Mouse (Mus musculus) layer of hippocampus, postnatal 25 days (tissue): Measurements from ENCODE around the gene Cnn1. TPM values are rescaled to one million over a fixed set of nuclear protein-coding genes. Genes with fewer than 3 reads are reported as not detected.
A peak's percentile ranks its signal among the peaks of the same experiment; 100 is the strongest.

ENCODE experiments used
- DNase-seq, 2 experiments: peaks; one replicate each; pipeline ENCODE4 v3.0.0; 2022; ENCODE audit warnings: mixed read lengths in 2 of 2, low spot score in 1 of 2; ENCODE audit errors: extremely low spot score in 1 of 2
- microRNA-seq, 2 experiments: library from miRNA; unstranded; fragments of <30 nt; microRNA quantifications; one replicate each; pipeline ENCODE4 v1.2.0; 2021
- total RNA-seq, 2 experiments: library from RNA; stranded (reverse); gene quantifications; 2 replicates each; pipeline ENCODE4 v1.2.3; 2021

Gene Cnn1
- total RNA-seq, 2 experiments from 2014 or later, result 0.32 to 1.2 TPM

- DNase-seq, result no peak
Measured at GRCm38 (mm10) chr9:22153810-22154209, 54.8 kb downstream of the Cnn1 start.

- peak; percentile 33 to 67 for DNase-seq
Measured at GRCm38 (mm10) chr9:22155614-22156013, 56.6 kb downstream of the Cnn1 start.

GRCm38 (mm10) chr9:22156497-22157245, 57.7 kb downstream of the Cnn1 start, which contains the start of gene Pigyl:
Pigyl (plus strand) TSS chr9:22156846.
- DNase-seq, result peak; percentile 93

- peak in 1 of 2 experiments; percentile 8 for DNase-seq
Measured at GRCm38 (mm10) chr9:22157516-22158265, 58.7 kb downstream of the Cnn1 start.

Small RNA genes lying within 50 kb of the gene (microRNA-seq; reads per million reads assigned to microRNA genes)
- gene Mir7084, result 0 to 0.40 reads per million in 2 experiments

Other genes starting within 250 kb of the Cnn1 start
- gene Dock6, start 246.6 kb upstream of the Cnn1 start, total RNA-seq, result 10 to 100 TPM; 13.1 to 18.4 TPM
- 10 to 100 TPM; 19.5 to 24.0 TPM for gene Rab3d, start 181.0 kb upstream of the Cnn1 start, total RNA-seq
- 10 to 100 TPM; 13.2 to 18.5 TPM for gene Ccdc159, start 171.7 kb upstream of the Cnn1 start, total RNA-seq
- 10 to 100 TPM; 40.2 to 45.0 TPM for gene Tmem205, start 171.7 kb upstream of the Cnn1 start, total RNA-seq
- gene Plppr2, start 162.2 kb upstream of the Cnn1 start, total RNA-seq, result 100 to 1,000 TPM; 334 to 345 TPM
- 10 to 100 TPM; 14.7 to 16.0 TPM for gene Swsap1, start 143.5 kb upstream of the Cnn1 start, total RNA-seq
- 1 to 10 TPM; 7.3 to 9.5 TPM for gene Epor, start 135.7 kb upstream of the Cnn1 start, total RNA-seq
- gene Rgl3, start 109.8 kb upstream of the Cnn1 start, total RNA-seq, result 1 to 10 TPM; 1.5 to 1.9 TPM
- gene Ccdc151, start 96.6 kb upstream of the Cnn1 start, total RNA-seq, result 1 to 10 TPM; 7.0 to 7.6 TPM
- gene Prkcsh, start 96.4 kb upstream of the Cnn1 start, total RNA-seq, result 100 to 1,000 TPM; 107 to 108 TPM
- gene Elavl3, start 47.2 kb upstream of the Cnn1 start, total RNA-seq, result 100 to 1,000 TPM; 155 to 158 TPM
- 1 to 10 TPM; 1.2 to 3.9 TPM for gene Gm49318, start 28.0 kb upstream of the Cnn1 start, total RNA-seq
- 10 to 100 TPM; 17.9 to 22.1 TPM for gene Zfp653, start 27.8 kb upstream of the Cnn1 start, total RNA-seq
- 10 to 100 TPM; 45.6 to 45.8 TPM for gene Ecsit, start 13.8 kb upstream of the Cnn1 start, total RNA-seq
- gene Elof1, start 18.0 kb downstream of the Cnn1 start, total RNA-seq, result 10 to 100 TPM; 53.1 to 57.9 TPM
- gene Acp5, start 36.5 kb downstream of the Cnn1 start, total RNA-seq, result under 1 TPM; 0.54 to 0.91 TPM
- gene Pigyl, start 57.6 kb downstream of the Cnn1 start, total RNA-seq, result 10 to 100 TPM; 48.2 to 54.3 TPM
- gene Zfp872, start 88.9 kb downstream of the Cnn1 start, total RNA-seq, result not detected
- gene Zfp809, start 126.5 kb downstream of the Cnn1 start, total RNA-seq, result 10 to 100 TPM; 19.7 to 22.7 TPM
- gene Zfp599, start 160.7 kb downstream of the Cnn1 start, total RNA-seq, result 1 to 10 TPM; 5.0 to 5.5 TPM
- 10 to 100 TPM; 16.0 to 17.8 TPM for gene Zfp810, start 208.4 kb downstream of the Cnn1 start, total RNA-seq